Mouse (Mus musculus) heart, postnatal 36 days (tissue): ENCODE data around the gene Sgca. TPM values are rescaled to one million over a fixed set of nuclear protein-coding genes. Genes with fewer than 3 reads are reported as not detected.
"Not testable (repeated sequence)": the region's sequence is repeated elsewhere in the genome, so short reads cannot be mapped to it uniquely, and the experiment has no call there.

Experiments used
- DNase-seq, 2 experiments: peaks; one replicate each; pipeline ENCODE4 v3.0.0; 2021 to 2022
- intact Hi-C: fragments of 180-260 bp; cut with DNase I; formaldehyde crosslinking; loops from one replicate; pipeline ENCODE4 v1.15.1; 2025
- total RNA-seq, 2 experiments: library from RNA; stranded (reverse); gene quantifications; 2 replicates each; pipeline ENCODE4 v1.2.3; 2021

The Sgca gene
- total RNA-seq, 2 experiments from 2014 or later: 185 to 189 TPM

DNA sequence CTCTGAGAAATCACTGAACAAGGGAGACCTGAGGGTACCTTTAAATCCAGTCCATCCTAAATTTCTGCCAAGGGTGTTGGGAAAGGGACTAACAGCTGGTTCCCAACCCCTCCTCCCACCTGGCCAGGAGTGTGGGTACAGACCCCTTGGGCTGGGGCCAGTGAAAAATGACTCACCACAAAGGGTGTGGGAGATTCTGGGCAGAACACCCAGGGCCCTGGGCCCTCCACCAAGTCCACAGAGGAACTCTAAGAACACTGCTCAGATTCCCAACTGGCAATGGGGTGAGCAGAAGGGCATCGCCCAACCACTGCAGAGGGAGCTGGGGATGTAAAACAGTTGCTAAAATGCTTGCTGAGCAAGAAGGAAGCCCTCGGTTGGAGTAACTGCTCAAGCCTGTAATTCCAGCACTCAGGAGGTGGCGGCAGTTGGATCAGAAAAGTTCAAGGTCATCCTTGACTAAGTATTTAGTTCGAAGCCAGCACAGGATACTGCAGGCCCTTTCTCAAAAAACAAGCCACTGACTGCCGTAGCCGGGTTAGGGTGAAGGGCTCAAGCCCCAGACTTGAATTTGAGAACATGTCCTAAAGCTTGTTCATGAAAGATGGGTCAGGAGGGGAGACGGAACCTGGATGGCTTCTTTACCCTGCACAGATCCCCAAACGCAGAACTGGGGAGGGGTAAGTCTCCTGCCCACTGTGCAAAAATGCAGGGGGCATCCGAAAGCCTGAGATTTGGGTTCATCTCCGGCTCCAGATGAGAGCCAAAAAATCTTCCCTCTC lies 12.8 kb upstream of the Sgca start:
- intact Hi-C loops: no loop called here
- peak in 1 of 2 experiments; percentile 59 for DNase-seq

- intact Hi-C loops: no loop called here
- DNase-seq: no peak
These were observed 11.7 kb upstream of the Sgca start for GRCm38 (mm10) chr11:94987851-94988250.

GRCm38 (mm10) chr11:94987341-94987740 lies 11.2 kb upstream of the Sgca start:
- intact Hi-C loops: no loop called here
- no peak for DNase-seq

DNA sequence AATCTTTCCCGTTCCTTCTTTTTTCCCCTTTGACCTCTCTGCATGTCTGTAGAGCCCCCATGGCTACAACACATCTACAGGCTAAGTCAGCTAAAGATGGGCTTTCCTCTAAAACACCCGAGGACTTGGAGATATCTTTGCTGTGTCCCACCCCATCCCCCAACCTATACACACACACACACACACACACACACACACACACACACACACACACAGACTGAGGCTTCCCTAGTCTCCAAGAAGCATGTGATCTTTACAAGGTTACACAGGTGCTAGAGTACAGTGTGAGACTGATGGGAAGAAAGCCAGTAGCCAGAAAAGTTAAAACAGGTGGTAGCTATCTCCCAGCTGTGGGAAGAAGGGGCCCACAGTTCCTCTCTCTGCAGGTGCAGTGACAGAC lies 10.3 kb upstream of the Sgca start:
- DNase-seq: no peak

DNA sequence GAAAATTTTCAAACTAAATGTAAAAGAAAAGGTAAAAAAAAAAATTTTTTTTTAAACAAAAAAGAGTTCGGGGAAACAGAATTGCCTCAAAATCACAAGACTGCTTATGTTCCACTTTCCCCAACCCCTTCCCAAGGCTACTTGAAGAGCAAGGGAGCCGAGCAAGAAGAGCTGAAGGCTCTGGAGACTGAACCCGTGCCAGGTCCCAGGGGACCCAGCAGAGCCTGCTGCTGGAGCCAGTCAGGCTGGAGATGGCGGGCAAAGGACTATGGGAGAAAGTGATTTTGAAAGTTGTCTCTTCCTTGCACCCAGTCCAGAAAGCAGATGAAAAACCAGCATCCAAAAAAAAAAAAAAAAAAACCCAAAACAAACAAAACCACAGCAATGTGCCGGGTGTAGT lies 9.7 kb upstream of the Sgca start:
- DNase-seq: no peak
- intact Hi-C loops: no loop called here

More for the DNA sequence above, 10.3 kb upstream of the Sgca start:
- intact Hi-C loops: no loop called here

GRCm38 (mm10) chr11:94985140-94985539 lies 9.0 kb upstream of the Sgca start:
- no peak for DNase-seq
- intact Hi-C loops: no loop called here

- intact Hi-C loops: loop anchor here (1.0 to 2.0 kb wide), 2 partner anchors 11 to 61 kb away; partner anchors contain the start of gene Pdk2
- DNase-seq: no peak
These were observed 3.5 kb upstream of the Sgca start for GRCm38 (mm10) chr11:94979462-94980179.

- peak; percentile 97 to 98 for DNase-seq
- intact Hi-C loops: loop anchor here (1.0 to 2.0 kb wide), 3 partner anchors 11 to 62 kb away; partner anchors contain the start of gene Pdk2
These were observed 2.8 kb upstream of the Sgca start for GRCm38 (mm10) chr11:94978947-94979346.

DNA sequence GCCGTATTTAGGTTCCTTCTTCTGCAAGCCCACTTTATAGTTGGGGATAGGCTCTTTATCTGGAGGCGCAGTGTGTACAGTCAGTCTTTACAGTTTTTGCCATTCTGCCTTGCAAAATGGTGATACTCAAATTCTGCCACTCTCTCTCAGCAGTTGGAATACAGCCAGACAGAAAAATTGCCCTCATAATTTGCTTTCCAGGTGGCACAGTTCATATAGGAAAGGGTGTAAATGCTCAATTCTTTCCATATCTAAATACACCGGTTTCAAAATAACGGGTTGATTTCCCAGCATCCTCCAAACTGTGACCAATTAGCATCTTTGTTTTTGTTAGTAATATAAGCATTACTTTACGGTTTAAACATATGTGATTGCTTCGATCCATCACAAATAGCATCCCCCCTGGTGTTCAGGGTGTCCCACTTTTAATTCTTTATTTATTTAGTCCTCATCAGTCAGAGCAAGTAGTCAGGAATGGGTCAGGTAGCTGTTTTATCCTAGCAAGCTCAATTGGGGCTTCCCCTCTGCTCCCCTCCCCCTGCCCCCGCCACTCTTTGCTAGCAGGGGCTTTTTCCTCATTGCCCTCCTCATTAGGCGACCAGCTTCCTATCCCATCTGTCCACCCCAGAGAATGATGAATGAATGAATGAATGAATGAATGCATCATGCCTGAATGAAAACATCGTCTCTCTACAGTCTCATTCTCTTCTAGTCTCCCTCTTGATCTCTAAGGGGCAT lies 2.2 kb upstream of the Sgca start:
- no peak for DNase-seq
- intact Hi-C loops: loop anchor here (1.0 to 2.0 kb wide), 2 partner anchors 23 to 62 kb away; partner anchors contain the start of gene Pdk2

- intact Hi-C loops: no loop called here
These were observed 1.2 kb downstream of the Sgca start for GRCm38 (mm10) chr11:94974951-94975350.

DNA sequence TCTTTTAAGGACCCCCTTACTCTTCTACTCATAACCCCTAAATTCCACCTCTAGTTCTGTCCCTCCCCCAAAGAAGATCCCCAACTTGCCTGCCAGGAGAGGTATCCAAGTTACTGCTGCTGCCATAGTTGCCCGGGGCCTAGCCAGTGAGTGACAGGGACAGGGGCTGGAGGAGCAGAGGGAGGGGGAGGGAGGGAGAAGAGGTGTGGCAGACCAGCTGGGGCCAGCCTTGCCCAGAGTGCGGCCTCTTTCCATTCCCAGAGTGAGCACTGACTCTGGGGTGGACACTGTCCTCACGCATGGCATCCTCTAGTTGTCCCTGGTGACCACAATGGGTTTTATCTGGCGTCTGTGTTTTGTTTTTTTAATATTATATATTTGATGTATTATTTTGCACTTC lies 2.8 kb downstream of the Sgca start:
- intact Hi-C loops: no loop called here
- no peak for DNase-seq

More at GRCm38 (mm10) chr11:94974951-94975350, 1.2 kb downstream of the Sgca start:
- no peak for DNase-seq

DNA sequence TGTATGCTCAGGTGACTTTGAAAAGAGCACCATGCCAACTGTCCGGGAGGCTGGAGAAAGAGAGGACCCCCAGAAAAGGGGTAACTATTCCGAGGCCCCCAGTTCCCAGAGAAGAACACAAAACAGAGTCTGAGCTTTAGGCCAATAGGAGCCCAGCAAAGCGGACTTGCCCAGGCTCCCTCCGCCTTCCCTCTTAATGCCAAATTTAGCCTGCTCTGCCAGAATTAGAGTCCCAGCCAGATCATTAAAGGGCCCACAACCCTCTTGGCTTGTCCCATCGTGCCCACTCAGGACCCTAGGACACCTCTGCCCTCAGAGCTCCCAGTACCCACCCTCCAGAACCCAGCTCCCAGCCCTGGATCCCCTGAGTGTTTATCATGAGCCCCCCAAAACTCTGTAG lies 3.2 kb downstream of the Sgca start:
- DNase-seq: no peak
- intact Hi-C loops: no loop called here

DNA sequence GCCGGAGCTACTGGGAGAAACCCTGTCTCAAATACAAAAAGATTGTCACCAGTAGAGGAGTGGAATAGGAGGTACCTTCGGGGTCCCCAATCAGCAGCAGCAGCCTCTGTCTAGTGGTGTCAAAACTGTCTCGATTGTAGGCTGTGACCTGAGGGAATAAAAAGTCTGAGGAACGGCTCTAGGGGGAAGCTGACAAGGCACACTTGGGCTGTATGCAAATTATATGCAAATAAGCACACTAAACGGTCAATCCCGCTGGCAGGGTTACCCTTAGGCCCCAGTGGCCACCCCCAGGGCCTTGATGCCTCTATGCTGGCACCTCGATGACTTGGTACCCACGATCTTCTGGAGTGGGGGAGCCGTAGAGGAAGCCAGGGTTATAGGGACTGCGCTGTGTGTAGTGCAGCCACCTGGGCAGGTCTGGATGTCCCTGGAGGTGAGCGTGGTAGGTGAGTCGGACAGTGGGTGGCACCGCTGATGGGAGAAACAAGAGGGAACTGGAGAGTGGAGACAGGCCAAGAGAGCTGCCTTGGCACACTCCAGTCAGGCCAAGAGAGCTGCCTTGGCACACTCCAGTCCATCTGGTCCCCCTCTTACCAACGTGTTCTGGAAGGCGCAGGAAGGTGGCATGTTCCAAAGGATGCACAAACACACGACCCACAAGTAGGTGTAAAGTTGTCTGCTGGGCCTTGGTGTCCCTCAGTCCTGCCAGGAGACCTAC lies 4.1 kb downstream of the Sgca start:
- intact Hi-C loops: no loop called here
- no peak for DNase-seq

DNA sequence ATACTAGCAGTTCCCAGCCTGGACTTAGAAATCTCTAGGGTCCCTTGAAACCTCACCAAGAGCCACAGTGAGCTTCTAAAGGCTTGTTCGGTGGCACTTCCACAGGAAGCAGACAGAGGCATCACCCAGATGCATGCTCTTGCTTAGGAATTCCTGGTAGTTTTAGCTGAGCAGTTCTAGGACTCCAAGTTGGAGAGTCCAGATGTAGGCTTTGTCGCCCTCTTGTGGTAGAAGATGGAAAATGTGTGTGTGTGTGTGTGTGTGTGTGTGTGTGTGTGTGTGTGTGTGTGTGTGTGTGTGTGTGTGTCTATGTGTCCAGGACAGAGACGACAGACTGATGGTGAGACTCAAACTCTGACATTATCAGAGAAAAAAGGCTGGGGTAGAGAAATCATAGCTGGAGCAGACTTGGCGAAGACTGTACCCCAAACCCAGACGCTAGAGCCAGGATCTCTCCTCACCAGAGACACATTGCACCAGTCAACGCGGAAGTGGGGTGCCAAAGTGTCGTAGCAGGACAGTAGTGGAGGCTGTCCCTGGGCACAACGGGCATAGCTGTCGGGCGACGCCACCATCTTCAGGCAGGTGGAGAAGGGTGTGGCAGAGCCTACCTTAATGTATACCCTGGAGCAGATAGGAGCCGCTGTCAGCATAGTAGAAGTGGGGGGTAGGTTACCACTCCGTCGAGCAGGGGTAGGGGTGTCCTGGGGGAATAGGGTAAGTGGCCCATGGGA lies 5.8 kb downstream of the Sgca start:
- intact Hi-C loops: loop anchor here (1.0 kb wide), 2 partner anchors 31 to 104 kb away; no protein-coding TSS in a partner anchor
- peak; percentile 77 to 79 for DNase-seq

DNA sequence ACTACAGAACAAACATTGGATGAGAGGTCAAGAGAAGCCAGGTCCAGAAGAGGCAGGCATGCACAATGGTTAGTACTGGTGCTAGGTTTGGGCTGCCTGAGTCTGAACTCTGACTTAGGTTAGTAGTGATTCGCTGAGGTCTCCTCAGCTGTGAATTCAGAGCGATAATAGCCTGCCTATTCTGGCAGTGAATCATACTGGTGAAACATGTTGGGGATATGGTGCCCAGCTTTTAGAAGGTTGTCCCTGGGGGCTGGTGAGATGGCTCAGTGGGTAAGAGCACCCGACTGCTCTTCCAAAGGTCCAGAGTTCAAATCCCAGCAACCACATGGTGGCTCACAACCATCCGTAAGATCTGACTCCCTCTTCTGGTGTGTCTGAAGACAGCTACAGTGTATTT lies 6.4 kb downstream of the Sgca start:
- DNase-seq: not testable (repeated sequence)
- intact Hi-C loops: loop anchor here (1.0 kb wide), 2 partner anchors 30 to 103 kb away; no protein-coding TSS in a partner anchor

GRCm38 (mm10) chr11:94968187-94968586 lies 7.9 kb downstream of the Sgca start:
- no peak for DNase-seq
- intact Hi-C loops: no loop called here

DNA sequence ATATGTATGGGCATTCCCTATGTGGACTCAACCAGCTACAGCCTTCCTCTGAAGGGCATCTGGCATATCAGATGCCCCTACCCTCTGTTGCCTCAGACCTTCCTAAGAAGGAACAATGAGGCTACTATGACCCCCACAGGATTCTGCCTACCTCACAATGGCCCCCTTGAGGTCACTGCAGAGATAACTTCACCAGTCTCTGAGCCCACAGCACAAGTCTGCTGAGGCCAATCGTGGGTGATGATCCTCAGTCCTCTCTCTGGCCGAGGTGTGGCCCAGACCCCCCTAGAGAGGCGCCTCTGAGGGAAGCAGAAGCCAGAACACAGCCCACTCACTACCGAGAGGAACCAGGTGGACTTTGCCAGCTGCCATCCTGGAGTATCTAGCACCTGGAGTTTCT lies 8.7 kb downstream of the Sgca start, which contains the start of gene Hils1:
Gene Hils1, plus strand, starts transcription at position 175 of the 400 bp plus-strand sequence.
- intact Hi-C loops: no loop called here
- no peak for DNase-seq

DNA sequence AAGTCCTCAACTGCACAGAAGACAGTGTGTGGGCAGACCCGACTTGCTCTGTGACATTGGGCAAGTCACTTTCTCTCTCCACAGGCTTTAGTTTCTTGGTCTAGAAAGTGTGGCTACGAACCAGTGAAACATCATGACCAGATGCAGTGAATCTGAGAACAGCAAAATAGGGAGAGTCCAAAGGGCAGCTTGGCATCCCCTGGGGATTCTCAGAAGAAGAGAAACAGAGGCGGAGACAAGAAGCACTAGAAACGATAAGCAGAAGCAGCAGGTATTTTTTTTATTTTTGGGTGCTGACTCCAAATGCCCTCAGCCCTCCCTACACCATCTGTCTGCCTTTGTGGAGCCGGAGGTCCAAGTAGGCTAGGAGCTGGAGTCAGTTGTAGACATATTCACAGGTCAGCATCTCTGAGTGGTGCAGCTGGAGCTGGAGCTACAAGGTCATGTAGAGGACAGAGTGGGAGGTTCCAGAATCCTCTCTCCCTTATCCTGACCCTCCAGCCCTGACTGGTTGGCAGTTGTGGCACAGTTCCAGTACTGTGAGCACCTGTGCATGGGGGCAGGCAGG lies 13.5 kb downstream of the Sgca start:
- intact Hi-C loops: no loop called here
- DNase-seq: no peak
